Mouse (Mus musculus): ENCODE data around the gene Ccdc171.
A peak's percentile ranks its signal among the peaks of the same experiment; 100 is the strongest.
"Not testable (repeated sequence)": the region's sequence is repeated elsewhere in the genome, so short reads cannot be mapped to it uniquely, and the experiment has no call there.

The Ccdc171 gene

DNA sequence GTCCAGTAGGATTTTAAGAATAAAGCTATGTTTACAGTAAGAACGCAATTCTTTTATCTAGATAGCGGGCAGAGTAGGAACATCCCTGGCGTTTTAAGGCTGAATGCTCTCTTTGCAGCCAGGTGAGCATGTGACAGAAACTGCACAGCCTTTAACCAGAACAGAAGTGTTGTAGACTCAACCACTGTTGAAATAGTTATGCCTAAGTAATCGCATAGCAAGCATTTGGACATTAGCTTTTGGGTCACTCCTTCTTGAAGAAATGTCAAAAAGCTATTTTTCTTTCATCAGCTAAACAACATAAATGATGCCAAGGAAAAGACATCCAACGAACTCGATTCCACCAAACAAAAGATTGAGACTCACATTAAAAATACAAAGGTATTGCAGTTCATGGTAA, 131.7 kb downstream of the Ccdc171 start:
- DNase-seq (ENCODE audit: low read depth, low spot score), result no peak

DNA sequence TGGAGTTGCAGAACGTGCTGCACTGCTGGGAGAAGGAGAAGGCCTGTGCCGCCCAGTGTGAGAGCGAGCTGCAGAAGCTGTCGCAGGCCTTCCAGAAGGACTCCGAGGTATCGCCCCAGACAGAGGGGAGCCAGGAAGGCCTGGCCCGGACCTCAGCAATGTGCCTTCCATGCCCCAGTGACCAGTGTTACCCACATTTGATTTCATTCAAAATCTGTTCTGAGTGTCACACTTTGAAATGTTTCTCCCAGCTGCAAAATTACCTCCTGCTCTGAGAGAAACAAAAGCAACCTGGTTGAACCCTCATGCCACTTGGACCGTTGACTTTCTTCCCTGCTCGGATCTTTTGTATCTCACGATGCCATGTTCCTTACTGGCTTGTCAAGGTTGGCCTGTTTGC, 133.1 kb downstream of the Ccdc171 start:
- no peak for DNase-seq (ENCODE audit: low read depth, low spot score)

DNA sequence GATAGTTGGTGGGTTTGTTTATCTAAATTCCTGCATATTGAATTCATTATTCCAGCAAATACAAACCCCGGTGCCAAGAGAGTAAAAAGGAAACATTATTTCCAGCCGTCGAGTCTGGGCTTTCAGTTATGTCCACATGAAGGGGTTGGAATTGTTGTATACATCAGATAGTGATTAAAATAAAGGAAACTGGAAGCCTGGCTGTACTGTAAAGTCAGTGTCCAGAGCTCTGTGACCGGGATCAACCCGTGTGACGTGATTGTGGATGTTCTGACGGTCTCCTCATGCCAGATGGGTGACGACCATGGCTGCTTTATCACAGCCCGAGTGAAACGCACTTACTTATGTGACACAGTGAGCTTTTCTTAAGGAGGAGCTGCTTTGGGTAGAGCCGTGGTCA, 134.1 kb downstream of the Ccdc171 start:
- DNase-seq (ENCODE audit: low read depth, low spot score), result no peak

DNA sequence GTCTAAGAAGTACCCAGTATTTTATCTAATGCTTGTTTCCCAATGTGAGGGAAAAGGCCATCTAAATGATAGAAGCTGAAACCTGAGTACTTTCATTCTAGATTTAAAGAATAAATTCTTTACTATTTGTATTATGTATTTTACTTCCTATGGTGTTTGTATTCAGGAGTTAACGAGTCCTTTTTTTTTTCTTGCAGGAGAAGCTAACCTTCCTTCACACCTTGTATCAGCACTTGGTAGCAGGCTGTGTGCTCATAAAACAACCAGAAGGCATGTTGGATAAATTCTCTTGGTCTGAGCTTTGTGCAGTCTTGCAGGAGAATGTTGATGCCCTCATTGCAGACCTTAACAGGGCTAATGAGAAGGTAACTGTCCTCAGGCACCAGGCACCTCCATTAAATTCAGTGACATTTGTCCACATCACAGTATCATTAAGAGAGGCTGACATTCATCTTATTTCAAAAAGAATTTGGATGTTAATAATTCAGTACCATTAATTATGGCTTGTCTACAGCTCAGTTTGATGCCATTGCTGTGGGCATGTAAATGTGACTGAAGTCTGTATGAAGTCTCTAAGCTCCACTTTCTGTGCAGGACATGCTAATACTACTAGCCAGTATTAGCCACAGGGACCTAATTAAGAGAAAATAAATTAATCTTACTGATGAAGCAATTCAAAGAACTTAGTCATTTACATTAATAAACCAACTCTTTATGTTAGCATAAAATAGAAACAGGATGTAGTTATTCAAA, 136.3 kb downstream of the Ccdc171 start:
- no peak for DNase-seq (ENCODE audit: low read depth, low spot score)

DNA sequence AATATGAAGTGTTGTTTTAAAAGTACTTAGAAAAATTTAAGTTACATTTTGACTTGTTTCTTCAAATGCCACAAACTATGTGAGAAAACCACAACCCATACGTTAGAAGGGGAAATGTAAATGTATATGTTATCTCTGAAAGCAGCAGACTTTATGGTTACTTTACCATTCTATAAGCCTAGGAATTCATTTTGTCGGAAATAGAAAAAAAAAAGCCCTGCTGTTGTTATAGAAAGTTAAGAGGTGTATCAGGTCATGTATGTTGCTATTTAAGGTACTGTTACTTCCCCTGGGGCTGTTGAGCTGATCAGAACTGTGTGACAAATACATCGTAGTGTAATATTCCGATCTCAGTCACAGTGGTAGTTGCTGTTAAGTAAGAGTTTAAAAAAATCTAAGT, 137.0 kb downstream of the Ccdc171 start:
- DNase-seq (ENCODE audit: low read depth, low spot score), result no peak

DNA sequence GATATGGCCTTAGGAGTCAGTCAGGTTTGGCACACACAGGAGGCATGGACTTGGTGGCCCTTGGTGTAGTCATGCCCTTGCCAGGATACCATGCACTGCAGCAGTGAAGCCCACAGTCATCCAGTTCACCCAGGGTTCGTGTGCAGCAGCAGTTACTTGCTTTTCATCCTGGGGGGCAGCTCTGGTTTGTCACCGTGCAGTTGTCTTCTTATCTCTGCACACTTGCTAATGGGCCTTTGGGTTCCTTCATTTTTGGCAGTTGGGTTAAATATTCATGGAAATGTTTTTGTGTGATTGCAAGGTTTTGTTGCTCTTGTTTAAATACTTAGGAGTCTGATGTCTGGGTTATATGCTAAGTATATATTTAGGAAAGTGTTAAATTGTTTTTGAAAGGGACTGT, 144.2 kb downstream of the Ccdc171 start:
- DNase-seq (ENCODE audit: low read depth, low spot score), result no peak

DNA sequence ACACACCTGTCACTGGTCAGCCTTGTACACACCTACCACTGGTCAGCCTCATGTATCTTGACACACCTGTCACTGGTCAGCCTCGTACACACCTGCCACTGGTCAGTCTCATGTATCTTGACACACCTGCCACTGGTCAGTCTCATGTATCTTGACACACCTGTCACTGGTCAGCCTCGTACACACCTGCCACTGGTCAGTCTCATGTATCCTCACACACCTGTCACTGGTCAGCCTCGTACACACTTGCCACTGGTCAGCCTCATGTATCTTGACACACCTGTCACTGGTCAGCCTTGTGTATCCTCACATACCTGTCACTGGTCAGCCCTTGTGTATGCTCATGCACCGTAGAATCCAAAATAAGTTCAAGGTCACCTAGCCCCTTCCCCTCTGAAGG, 150.0 kb downstream of the Ccdc171 start:
- not testable (repeated sequence) for DNase-seq (ENCODE audit: low read depth, low spot score)

DNA sequence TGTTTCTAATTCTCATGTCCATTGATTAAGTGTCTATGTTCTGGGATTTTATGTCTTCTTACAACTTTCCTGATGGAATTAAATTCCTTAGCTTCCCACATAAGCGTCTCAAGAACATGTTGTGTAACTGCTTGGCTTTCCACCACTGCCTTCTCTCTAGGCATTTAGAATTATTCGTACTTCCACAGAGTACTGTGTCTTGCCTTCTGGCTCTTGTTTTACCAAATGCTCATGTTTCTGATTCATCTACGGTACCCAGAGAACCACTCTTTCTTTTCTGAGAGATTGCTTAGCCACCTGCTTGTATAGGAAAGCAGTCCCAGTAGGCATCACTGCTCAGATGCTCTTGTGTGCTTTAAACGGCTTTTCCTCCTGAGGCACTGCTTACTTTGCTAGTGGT, 151.1 kb downstream of the Ccdc171 start:
- no peak for DNase-seq (ENCODE audit: low read depth, low spot score)

DNA sequence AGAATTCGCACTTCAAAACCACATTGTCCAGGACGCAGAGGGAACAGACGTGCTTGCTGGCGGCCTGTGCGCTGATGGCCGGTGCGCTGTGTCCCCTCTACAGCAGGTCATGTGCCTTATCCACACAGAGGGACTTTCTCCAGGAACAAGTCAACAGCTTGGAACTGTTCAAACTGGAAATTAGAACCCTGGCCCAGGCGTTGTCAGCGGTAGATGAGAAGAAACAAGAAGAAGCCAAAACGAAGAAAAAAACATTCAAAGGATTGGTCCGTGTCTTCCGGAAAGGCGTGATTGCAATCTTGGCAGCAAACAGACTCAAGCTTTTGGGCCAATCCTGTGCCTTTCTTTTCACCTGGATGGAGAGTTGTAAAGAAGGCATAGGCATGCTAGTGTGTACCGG, 155.7 kb downstream of the Ccdc171 start:
- DNase-seq (ENCODE audit: low read depth, low spot score), result no peak

DNA sequence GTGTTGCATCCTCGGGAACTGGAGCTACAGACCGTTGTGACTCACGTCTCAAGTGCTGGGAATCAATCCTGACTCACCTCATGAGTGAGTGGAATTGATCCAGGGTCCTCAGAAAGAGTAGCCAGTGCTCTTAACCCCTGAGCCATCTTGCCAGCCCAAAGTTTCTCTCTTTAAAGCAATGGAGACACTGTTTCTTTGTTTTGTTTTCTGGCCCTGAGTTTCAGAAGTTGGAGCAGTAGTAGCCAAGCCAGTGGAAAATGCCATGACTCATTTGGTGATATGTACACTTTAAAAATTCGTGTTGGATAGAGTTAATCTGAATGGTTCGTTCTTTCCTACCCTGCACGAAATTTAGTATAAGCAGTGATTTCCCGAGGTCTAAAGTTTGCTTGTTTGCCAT, 157.5 kb downstream of the Ccdc171 start:
- DNase-seq (ENCODE audit: low read depth, low spot score), result no peak

DNA sequence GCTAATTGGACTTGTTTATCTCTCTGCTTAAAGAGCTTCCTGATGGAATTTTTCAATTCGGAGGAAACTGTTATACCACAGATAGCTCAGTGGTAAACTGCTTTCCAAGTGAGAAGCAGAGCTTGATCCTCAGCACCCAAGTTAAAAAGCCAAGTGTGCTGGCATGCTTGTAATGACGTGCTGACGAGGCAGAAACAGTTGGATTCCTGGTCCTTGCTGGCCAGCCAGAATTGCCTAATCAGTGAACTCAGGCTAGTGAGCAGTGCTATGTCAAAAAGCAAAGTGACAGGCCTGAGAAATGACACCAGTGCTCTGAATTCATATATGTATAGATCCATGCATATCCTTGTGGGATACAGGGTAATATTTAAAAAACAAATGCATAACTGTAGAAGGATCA, 174.8 kb downstream of the Ccdc171 start:
- DNase-seq (ENCODE audit: low read depth, low spot score), result no peak

DNA sequence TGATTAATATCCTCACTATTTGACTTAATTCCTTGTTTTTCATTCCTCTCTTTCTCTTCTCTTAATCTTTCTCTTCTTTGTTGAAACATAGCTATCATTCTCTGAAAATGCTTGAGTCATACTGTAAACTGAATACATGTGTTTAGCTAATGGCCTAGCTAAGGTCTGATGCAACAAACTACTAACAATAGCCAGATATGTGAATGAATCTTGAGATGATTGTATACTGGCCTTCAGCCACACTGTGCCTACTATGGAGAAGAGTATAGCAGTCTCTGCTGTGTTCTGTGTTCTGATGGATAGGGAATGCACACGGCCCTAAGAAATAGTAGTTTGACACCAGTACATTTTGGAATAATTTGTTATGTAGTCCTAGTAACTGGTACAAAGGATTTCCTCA, 191.7 kb downstream of the Ccdc171 start:
- DNase-seq (ENCODE audit: low read depth, low spot score), result no peak

DNA sequence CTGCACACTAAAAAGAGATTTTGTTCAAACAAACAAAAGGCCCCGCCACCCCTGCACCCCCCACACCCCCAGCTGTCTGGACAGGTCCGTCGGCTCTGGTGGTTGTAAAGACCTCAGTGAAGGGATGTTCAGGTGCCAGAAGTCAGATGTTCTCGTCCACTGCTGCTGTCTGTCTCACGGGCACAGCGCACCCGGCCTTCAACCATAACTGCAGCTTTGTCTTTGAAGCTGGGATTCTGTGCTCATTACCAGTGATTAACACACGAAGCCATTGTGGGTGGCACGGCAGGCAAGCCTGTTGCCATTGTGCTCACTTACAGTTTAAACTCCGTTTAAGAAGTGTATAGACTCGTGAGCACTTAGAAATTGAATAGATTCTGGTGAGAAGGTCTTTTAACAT, 194.5 kb downstream of the Ccdc171 start:
- DNase-seq (ENCODE audit: low read depth, low spot score), result no peak

DNA sequence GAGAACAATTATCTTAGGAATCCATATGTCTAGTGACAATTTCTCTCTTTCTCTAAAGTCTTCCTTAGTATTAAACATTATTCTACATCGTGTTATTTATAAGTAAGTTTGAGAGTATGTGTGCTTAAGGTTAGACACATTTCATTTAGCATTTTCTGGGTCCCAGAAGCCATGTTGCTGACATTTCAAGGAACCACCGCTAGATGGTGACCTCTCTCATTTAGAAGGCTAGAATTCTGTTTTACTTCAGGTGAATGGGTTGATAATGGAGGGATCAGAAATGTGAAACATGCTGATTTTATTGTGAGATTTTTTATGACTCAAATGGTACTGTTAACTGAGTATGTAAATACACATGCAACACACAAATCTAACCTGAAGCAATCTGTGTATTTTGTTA, 199.8 kb downstream of the Ccdc171 start:
- DNase-seq (ENCODE audit: low read depth, low spot score), result no peak

DNA sequence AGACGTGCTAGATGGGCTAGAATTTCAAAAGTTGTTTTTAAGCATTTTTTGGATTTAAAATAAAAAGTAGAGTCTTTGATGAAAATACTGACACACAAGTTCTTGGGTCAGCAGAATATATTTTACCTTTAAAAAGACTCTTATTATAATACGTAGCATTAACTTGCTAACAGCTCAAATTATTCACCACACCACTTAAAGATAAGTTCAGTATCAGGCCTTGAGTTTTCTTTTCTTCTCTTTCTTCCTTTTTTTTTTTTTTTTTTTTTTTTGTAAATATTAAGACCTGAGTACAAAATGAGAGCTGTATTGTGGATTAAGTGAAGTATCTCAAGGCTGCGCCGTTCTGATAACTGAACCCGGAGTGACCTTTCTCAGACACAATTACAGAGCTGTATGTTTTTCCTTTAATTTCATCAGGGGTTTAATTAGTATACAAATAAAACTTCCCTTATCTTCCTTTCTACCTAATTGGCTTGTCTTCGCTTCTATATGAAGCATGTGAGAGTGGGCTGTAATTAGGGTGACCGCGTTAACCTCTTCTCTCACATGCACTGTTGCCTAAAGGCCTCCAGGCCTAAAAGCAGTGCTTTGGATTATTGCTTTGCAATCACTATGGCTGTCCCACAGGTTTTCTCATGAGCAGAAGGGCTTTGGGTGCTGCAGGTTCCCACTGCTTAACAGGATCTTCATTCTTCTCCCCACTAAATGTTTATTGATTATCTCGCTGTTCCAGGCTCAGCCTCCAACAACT, 214.0 kb downstream of the Ccdc171 start:
- DNase-seq (ENCODE audit: low read depth, low spot score), result no peak

DNA sequence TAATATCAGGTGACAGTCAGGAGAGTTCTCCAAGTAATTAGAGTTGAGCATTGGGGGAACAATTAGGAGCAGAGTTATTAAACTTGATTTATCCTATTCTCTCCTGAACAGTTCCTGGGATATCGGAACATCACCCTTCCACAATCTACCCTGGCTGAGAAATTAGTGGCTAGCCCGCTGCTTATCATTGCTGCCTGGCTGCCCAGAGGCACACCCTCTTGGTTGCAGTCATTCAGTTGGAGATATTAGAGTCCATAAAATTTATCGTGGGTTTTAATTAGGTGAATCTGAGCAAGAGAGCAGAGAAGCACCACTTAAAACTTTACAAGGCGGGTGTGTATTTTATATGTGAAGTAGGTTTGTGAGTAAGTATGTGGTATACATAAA, 214.5 kb downstream of the Ccdc171 start:
- no peak for DNase-seq (ENCODE audit: low read depth, low spot score)

DNA sequence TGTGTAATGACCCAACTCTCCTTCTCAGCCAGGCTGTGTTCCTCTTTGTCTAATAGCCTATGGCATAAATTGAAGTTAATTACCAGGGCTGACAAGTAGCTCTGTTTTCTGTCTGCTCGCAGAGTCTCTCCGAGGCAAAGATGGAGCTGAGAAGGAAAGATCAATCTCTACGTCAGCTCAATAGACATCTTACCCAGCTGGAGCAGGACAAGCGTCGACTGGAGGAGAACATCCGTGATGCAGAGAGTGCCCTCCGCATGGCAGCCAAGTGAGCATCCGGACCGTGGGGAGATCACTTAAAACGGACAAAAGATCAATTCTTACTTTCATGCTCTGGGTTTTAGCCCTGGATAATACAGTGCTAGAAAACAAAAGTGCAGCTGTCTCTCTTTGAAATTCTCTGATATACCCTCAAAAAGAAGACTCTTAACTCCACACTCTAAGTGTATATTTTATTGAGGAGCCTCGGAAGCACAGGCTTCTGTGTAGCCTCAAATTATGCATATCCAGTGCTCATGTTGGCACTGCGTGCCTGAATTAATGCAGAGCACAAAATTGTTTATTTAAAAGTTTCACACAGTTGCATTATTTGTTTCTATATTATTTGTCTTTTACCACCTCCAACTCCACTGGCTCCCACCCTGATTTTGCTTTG, 217.6 kb downstream of the Ccdc171 start:
- no peak for DNase-seq (ENCODE audit: low read depth, low spot score)

DNA sequence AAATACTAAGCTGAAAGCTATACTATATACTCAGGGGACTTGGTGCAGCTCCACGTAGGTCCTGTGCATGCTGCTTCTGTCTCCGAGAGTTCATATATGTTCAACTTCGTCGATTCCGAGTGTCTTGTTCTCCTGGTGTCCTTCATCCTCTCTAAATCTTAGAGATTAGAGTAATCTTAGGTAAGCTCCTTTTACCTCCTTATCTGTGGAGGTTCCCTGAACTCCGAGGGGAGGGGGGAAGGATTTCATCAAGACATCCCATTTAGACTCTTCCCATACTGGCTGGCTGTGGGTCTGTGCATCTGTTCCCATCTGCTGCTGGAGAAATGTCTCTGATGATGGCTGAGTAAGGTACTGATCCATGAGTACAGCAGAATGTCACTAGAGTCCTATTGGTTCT, 249.8 kb downstream of the Ccdc171 start:
- peak; percentile 53 for DNase-seq (ENCODE audit: low read depth, low spot score)

DNA sequence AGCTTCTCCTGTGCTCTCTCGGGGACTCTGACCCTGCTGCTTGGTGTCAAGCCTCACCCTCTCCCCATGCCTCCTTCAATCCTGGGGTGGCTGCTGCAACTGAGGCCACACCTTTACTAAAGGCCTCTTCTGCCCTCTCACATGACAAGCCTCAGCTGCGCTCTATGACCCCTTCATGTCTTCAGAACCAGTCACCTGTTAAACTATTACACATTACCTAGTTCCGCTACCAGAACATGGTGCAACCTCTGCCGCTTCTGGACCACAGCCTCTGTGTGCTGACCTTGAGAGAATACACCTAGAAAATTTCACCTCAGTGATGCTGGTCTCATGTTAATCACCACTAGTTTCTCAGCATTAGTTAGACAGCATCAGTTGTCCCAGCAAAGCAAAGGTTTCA, 254.7 kb downstream of the Ccdc171 start:
- no peak for DNase-seq (ENCODE audit: low read depth, low spot score)

DNA sequence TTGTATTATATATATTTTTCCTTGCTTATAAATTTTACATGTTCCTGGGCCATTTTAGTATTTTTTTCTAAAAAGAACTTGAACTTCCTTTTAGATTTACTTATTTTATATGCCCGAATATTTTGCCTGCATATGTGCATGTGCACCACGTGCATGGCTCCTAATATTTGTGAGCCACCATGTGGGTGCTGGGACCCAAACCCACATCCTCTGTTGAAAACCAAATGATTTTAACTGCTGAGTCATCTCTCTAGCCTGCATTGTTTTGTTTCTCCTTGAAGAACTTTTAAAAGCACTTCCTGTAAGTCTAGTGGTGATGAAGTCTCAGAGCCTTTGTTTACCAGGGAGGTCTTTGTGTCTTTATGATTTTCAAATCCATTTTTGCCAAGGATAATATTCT, 259.8 kb downstream of the Ccdc171 start:
- DNase-seq (ENCODE audit: low read depth, low spot score), result no peak

DNA sequence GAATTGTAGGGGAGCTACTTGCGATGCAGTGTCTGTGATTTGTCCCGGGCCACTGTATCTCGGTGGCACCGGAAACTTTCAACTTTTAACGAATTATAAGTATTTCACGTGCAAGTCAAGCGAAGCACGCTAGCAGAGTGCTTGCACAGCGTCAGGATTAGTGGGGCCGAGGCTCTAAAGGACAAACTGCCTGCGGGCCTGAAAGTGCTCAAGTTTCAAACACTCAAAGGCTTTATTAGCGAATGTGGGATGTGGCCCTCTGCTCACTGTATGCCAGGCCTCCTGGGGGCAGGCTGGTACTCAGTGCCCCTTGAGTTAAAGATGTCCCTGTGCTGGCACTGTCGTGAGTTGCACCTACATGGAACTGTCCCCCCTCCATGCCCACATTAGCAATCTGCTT, 266.5 kb downstream of the Ccdc171 start:
- no peak for DNase-seq (ENCODE audit: low read depth, low spot score)

DNA sequence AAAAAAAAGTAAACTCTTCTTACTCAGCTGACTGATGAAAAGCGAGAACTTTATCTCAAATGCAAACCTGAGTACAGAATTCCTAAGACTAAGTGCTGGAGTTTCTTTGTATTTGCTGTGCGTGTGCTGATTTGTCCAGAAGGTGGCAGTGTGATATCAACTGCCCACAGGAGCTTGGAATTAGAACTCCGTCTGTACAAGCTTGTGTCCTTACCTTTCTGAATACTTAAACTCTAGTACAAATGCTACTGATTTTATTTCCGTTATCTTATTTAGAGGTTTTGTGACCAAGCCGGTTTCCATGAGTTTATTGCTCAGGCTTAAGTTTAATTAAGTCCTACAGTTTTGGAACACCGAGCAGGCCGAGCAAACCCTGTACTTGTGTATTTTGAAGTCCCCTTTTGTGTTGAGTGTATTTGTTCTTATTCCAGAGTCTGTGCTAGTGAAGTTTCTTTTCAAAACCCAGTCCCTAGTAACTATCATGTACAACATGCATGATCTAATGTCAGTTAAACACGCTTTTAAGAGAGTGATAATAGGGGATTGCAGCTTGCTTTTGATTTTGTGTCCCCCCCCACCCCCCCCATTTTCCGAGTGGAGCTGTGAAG, 269.1 kb downstream of the Ccdc171 start:
- peak; percentile 30 for DNase-seq (ENCODE audit: low read depth, low spot score)
